Mouse (Mus musculus) neural tube, embryonic 13.5 days (tissue): ENCODE measurements around the gene Unc119. TPM values are rescaled to one million over a fixed set of nuclear protein-coding genes. Genes with fewer than 3 reads are reported as not detected.

Experiments
- ATAC-seq: fragments of 200-750 bp; cut with Nextera tagmentation; 2 replicates; pipeline ENCODE4 v1.8.0; 2017; ENCODE audit warnings: low read depth, mild to moderate bottlenecking, moderate TSS enrichment, moderate library complexity
- H3K27ac ChIP-seq: fragments of 300-500 bp; sonication (generic); replicated peaks from 2 replicates; pipeline ENCODE4 v1.5.1; 2015; ENCODE audit warnings: moderate library complexity, mild to moderate bottlenecking, inconsistent platforms
- H3K27me3 ChIP-seq: fragments of 300-500 bp; sonication (generic); 2 replicates; pipeline ENCODE4 v1.6.1; 2015; ENCODE audit warnings: mild to moderate bottlenecking, inconsistent platforms
- H3K36me3 ChIP-seq: fragments of 300-500 bp; sonication (generic); 2 replicates; pipeline ENCODE4 v1.6.1; 2015; ENCODE audit warnings: mild to moderate bottlenecking, inconsistent platforms
- H3K4me1 ChIP-seq: fragments of 300-500 bp; sonication (generic); replicated peaks from 2 replicates; pipeline ENCODE4 v1.6.1; 2015; ENCODE audit warnings: inconsistent platforms
- H3K4me2 ChIP-seq: fragments of 300-500 bp; sonication (generic); 2 replicates; pipeline ENCODE4 v1.6.1; 2015; ENCODE audit warnings: inconsistent platforms, mild to moderate bottlenecking, moderate library complexity
- H3K4me3 ChIP-seq: fragments of 300-500 bp; sonication (generic); 2 replicates; pipeline ENCODE4 v1.5.1; 2015; ENCODE audit warnings: mild to moderate bottlenecking, inconsistent platforms
- H3K9ac ChIP-seq: fragments of 300-500 bp; sonication (generic); 2 replicates; pipeline ENCODE4 v1.6.1; 2015; ENCODE audit warnings: moderate library complexity, mild to moderate bottlenecking, inconsistent platforms
- H3K9me3 ChIP-seq: fragments of 300-500 bp; sonication (generic); 2 replicates; pipeline ENCODE4 v1.6.1; 2016; ENCODE audit warnings: inconsistent platforms
- WGBS: fragments of 180-500 bp; shearing (Covaris S2); methylation state at CpG from one replicate; pipeline ENCODE4 v1.1.7; 2015; 5-methylcytosine and 5-hydroxymethylcytosine counted together
- polyA plus RNA-seq: library from polyadenylated mRNA; unstranded; fragments of >200 nt; fragmentation: Nextera tagmentation; extraction: Ambion mirVana; gene quantifications from 2 replicates; pipeline ENCODE4 v1.2.1, GENCODE M21; 2015

Gene Unc119
- polyA plus RNA-seq, 1 experiment from 2014 or later = 80.0 TPM

GRCm38 (mm10) chr11:78380996-78381395 lies 37.7 kb downstream of the Unc119 start:
- no peak for ATAC-seq
- Histone ChIP-seq H3K27me3 (0 out of 2 replicates have a peak, but pooled peaks cover 3% of the 10 kb centered on the region), H3K4me2 (no peak overlapping the region), H3K9me3 (no peaks in the 10 kb centered on the region), H3K4me3 (no peak overlapping the region), H3K4me1 (no peaks in the 10 kb centered on the region), H3K36me3 (no peaks in the 10 kb centered on the region), H3K27ac (no peak overlapping the region), H3K9ac (no peak overlapping the region)
- 87% methylated on average over 3 of the region's 3 CpGs for WGBS

GRCm38 (mm10) chr11:78382286-78382685 lies 39.0 kb downstream of the Unc119 start:
- Histone ChIP-seq H3K9ac (no peak overlapping the region), H3K27ac (no peak overlapping the region), H3K36me3 (no peaks in the 10 kb centered on the region), H3K4me2 (no peak overlapping the region), H3K4me1 (no peaks in the 10 kb centered on the region), H3K27me3 (0 out of 2 replicates have a peak, but pooled peaks cover 3% of the 10 kb centered on the region), H3K9me3 (no peaks in the 10 kb centered on the region), H3K4me3 (no peak overlapping the region)
- no peak for ATAC-seq
- WGBS = 80% methylated on average over 7 of the region's 7 CpGs

GRCm38 (mm10) chr11:78382701-78383100 lies 39.4 kb downstream of the Unc119 start:
- 33% methylated on average over 5 of the region's 5 CpGs for WGBS
- ATAC-seq = no peak

GRCm38 (mm10) chr11:78385776-78386175 lies 42.5 kb downstream of the Unc119 start:
- Histone ChIP-seq H3K27me3 (no peaks in the 10 kb centered on the region), H3K9me3 (no peaks in the 10 kb centered on the region), H3K9ac (no peak overlapping the region), H3K36me3 (no peaks in the 10 kb centered on the region), H3K27ac (no peak overlapping the region), H3K4me1 (no peaks in the 10 kb centered on the region), H3K4me3 (no peak overlapping the region), H3K4me2 (no peak overlapping the region)
- whole genome bisulfite sequencing = 89% methylated on average over 10 of the region's 10 CpGs
- no peak for ATAC-seq

More at GRCm38 (mm10) chr11:78382701-78383100, 39.4 kb downstream of the Unc119 start:
- no peak overlapping the region for H3K27ac ChIP-seq
- H3K9me3 ChIP-seq = no peaks in the 10 kb centered on the region
- H3K4me2 ChIP-seq = no peak overlapping the region
- no peak overlapping the region for H3K9ac ChIP-seq
- H3K4me1 ChIP-seq = no peaks in the 10 kb centered on the region
- no peak overlapping the region for H3K4me3 ChIP-seq
- 0 out of 2 replicates have a peak, but pooled peaks cover 3% of the 10 kb centered on the region for H3K27me3 ChIP-seq
- no peaks in the 10 kb centered on the region for H3K36me3 ChIP-seq

- no peak within 1 kb of the TSS for H3K9ac ChIP-seq
- ATAC-seq = no peak
- H3K4me3 ChIP-seq = no peak within 1 kb of the TSS
- H3K27me3 ChIP-seq = no peaks in the 10 kb centered on the region
- no peaks in the 10 kb centered on the region for H3K9me3 ChIP-seq
- 83% methylated on average over 14 of the region's 14 CpGs for WGBS
- H3K36me3 ChIP-seq = no peaks in the 10 kb centered on the region
- H3K4me1 ChIP-seq = no peaks in the 10 kb centered on the region
- H3K27ac ChIP-seq = no peak within 1 kb of the TSS
- H3K4me2 ChIP-seq = no peak within 1 kb of the TSS
These were observed 43.3 kb downstream of the Unc119 start, which contains the start of gene Foxn1 for GRCm38 (mm10) chr11:78386508-78387043. Gene Foxn1 (minus strand): TSS chr11:78386558.

- H3K9me3 ChIP-seq = no peaks in the 10 kb centered on the region
- 79% methylated on average over 3 of the region's 3 CpGs for WGBS
- H3K36me3 ChIP-seq = no peaks in the 10 kb centered on the region
- H3K4me2 ChIP-seq = no peak overlapping the region
- H3K9ac ChIP-seq = no peak overlapping the region
- H3K27ac ChIP-seq = no peak overlapping the region
- ATAC-seq = no peak
- peaks cover 6% of the 10 kb centered on the region; the same call in 1 of the 2 replicates for H3K4me1 ChIP-seq
- H3K4me3 ChIP-seq = no peak overlapping the region
- no peaks in the 10 kb centered on the region for H3K27me3 ChIP-seq
These were observed 49.4 kb downstream of the Unc119 start for GRCm38 (mm10) chr11:78392728-78393127.

GRCm38 (mm10) chr11:78396950-78397349 lies 53.7 kb downstream of the Unc119 start:
- 0 out of 2 replicates have a peak, but pooled peaks cover 7% of the 10 kb centered on the region for H3K27me3 ChIP-seq
- H3K9me3 ChIP-seq = no peaks in the 10 kb centered on the region
- H3K4me3 ChIP-seq = peak overlapping the region; percentile 19; the same call in 1 of the 2 replicates
- ATAC-seq = no peak
- H3K4me1 ChIP-seq = peaks cover 6% of the 10 kb centered on the region; the same call in 1 of the 2 replicates
- no peaks in the 10 kb centered on the region for H3K36me3 ChIP-seq
- WGBS = 48% methylated on average over 11 of the region's 11 CpGs
- H3K4me2 ChIP-seq = peak overlapping the region; percentile 49
- H3K27ac ChIP-seq = no peak overlapping the region
- peak overlapping the region; percentile 64 for H3K9ac ChIP-seq

GRCm38 (mm10) chr11:78397397-78397796 lies 54.1 kb downstream of the Unc119 start:
- H3K27me3 ChIP-seq = 0 out of 2 replicates have a peak, but pooled peaks cover 7% of the 10 kb centered on the region
- H3K4me3 ChIP-seq = peak overlapping the region; percentile 19; the same call in 1 of the 2 replicates
- peak overlapping the region; percentile 49 for H3K4me2 ChIP-seq
- peak overlapping the region; percentile 64 for H3K9ac ChIP-seq
- ATAC-seq = peak; percentile 59
- 11% methylated on average over 18 of the region's 18 CpGs for WGBS
- H3K36me3 ChIP-seq = no peaks in the 10 kb centered on the region
- H3K27ac ChIP-seq = no peak overlapping the region
- H3K4me1 ChIP-seq = peaks cover 6% of the 10 kb centered on the region; the same call in 1 of the 2 replicates
- no peaks in the 10 kb centered on the region for H3K9me3 ChIP-seq

GRCm38 (mm10) chr11:78398212-78398611 lies 54.9 kb downstream of the Unc119 start:
- Histone ChIP-seq H3K4me2 (no peak overlapping the region), H3K4me3 (no peak overlapping the region), H3K27me3 (0 out of 2 replicates have a peak, but pooled peaks cover 7% of the 10 kb centered on the region), H3K9ac (no peak overlapping the region), H3K36me3 (no peaks in the 10 kb centered on the region), H3K9me3 (no peaks in the 10 kb centered on the region), H3K27ac (no peak overlapping the region), H3K4me1 (peaks cover 6% of the 10 kb centered on the region; the same call in 1 of the 2 replicates)
- ATAC-seq = no peak
- 62% methylated on average over 6 of the region's 6 CpGs for whole genome bisulfite sequencing

Other genes starting within 250 kb of the Unc119 start
- 27.3 and 28.8 TPM in 2 replicates for gene Fam222b, start 248.8 kb upstream of the Unc119 start, polyA plus RNA-seq
- gene Traf4, start 177.9 kb upstream of the Unc119 start, polyA plus RNA-seq = 128 and 131 TPM in 2 replicates
- 8.2 and 8.3 TPM in 2 replicates for gene Nek8, start 166.8 kb upstream of the Unc119 start, polyA plus RNA-seq
- 10.2 and 11.1 TPM in 2 replicates for gene Tlcd1, start 166.8 kb upstream of the Unc119 start, polyA plus RNA-seq
- gene Rpl23a, start 159.9 kb upstream of the Unc119 start, polyA plus RNA-seq = 930 and 991 TPM in 2 replicates
- 58.8 and 60.3 TPM in 2 replicates for gene Rab34, start 155.1 kb upstream of the Unc119 start, polyA plus RNA-seq
- 1.7 and 2.3 TPM in 2 replicates for gene Proca1, start 150.1 kb upstream of the Unc119 start, polyA plus RNA-seq
- gene Sdf2, start 97.7 kb upstream of the Unc119 start, polyA plus RNA-seq = 89.9 and 90.1 TPM in 2 replicates
- 28.2 and 29.5 TPM in 2 replicates for gene Supt6, start 97.5 kb upstream of the Unc119 start, polyA plus RNA-seq
- 57.9 and 64.2 TPM in 2 replicates for gene 2610507B11Rik, start 81.7 kb upstream of the Unc119 start, polyA plus RNA-seq
- 0.19 and 0.25 TPM in 2 replicates for gene BC030499, start 52.6 kb upstream of the Unc119 start, polyA plus RNA-seq
- gene Spag5, start 42.0 kb upstream of the Unc119 start, polyA plus RNA-seq = 7.0 and 8.2 TPM in 2 replicates
- 143 and 149 TPM in 2 replicates for gene Aldoc, start 20.5 kb upstream of the Unc119 start, polyA plus RNA-seq
- gene Pigs, start 15.1 kb upstream of the Unc119 start, polyA plus RNA-seq = 79.6 and 79.7 TPM in 2 replicates
- not detected in 2 replicates for gene Foxn1, start 43.1 kb downstream of the Unc119 start, polyA plus RNA-seq
- gene Slc13a2, start 78.7 kb downstream of the Unc119 start, polyA plus RNA-seq = not detected in 2 replicates
- gene Slc46a1, start 122.2 kb downstream of the Unc119 start, polyA plus RNA-seq = 16.5 and 16.9 TPM in 2 replicates
- gene Sarm1, start 154.3 kb downstream of the Unc119 start, polyA plus RNA-seq = 41.1 and 43.0 TPM in 2 replicates
- 181 and 197 TPM in 2 replicates for gene Vtn, start 155.6 kb downstream of the Unc119 start, polyA plus RNA-seq
- 0.15 TPM in 1 of 2 replicates, not detected in the other for gene Sebox, start 160.0 kb downstream of the Unc119 start, polyA plus RNA-seq
- gene Tmem199, start 168.7 kb downstream of the Unc119 start, polyA plus RNA-seq = 92.7 and 101 TPM in 2 replicates
- gene Poldip2, start 168.7 kb downstream of the Unc119 start, polyA plus RNA-seq = 178 and 191 TPM in 2 replicates
- gene Tnfaip1, start 192.8 kb downstream of the Unc119 start, polyA plus RNA-seq = 50.7 and 54.2 TPM in 2 replicates
- gene Ift20, start 192.9 kb downstream of the Unc119 start, polyA plus RNA-seq = 120 and 122 TPM in 2 replicates
- gene Tmem97, start 207.3 kb downstream of the Unc119 start, polyA plus RNA-seq = 29.1 and 31.5 TPM in 2 replicates